Mouse (Mus musculus) c-Kit-negative CD71-positive TER-119-positive erythroid progenitor cells, embryonic 14.5 days (primary cell): ENCODE results near the gene Hoxd1.

Source experiments
- DNase-seq: peaks from one replicate; pipeline ENCODE4 v3.0.0-alpha.2; 2013; ENCODE audit warnings: low read depth, low spot score

Hoxd1 gene

GRCm38 (mm10) chr2:74747661-74748141 is 15.1 kb upstream of the Hoxd1 start:
- DNase-seq = no peak

GRCm38 (mm10) chr2:74748436-74748995 is 14.3 kb upstream of the Hoxd1 start:
- DNase-seq = no peak

DNA sequence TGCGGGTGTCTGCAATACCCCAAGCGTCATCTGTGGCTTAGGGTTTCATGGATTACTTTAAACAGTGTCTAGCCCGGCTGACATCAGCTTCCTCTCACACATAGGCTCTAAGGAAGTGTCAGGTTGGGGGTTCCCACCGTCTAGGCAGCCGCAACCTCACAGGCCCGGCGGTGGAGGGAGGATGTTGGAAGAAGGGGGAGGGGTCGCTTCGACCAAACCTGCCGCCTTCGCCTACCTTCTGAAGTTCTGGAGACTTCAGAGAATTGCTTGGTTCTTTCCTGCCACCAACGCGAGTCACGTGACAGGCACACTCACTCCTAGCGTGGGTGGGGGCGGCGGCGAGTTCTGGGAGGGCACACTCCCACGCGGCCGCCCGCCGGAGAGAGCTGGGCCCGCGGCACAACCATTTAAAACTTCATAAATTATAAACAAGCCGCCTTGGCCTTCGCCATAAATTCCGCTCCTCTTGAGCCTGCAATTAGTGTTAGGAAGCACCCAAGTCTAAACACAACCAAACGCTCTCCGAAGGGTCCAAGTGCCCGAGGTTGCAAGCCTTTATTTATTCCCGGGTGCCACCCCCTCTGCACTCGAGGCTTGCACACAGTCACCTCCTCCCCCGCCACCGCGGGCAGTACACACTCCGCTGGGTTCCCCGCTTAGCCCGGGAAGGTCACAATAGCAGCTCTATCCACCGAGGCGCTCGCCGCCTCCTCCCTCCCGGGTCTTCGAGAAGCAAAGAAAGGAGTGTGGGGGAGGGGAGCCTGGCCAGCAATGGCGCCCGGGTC is 13.3 kb upstream of the Hoxd1 start:
- DNase-seq = no peak

DNA sequence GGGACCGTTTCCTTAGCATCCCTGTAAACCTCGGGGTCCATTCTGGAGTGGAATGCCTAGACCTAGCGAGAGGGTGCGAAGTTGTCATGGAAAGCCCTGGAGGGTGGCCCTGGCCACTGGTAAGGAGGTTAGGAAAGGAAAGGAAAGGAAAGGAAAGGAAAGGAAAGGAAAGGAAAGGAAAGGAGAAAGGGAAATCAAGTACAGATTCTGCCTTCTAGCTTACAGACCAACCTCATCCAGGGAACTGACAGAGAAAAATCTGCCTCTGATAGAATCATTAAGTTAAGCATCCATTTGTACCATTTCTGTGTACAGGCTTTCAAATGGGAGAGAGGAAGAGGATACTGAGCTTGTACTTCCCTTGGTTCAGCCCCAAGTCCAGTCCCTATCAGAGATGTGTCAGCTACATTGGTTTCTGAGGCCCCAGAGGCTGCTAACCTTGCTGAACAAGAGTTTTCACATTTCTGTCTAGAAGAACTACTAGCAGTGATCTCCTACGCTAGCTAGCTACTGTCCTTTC is 12.0 kb upstream of the Hoxd1 start:
- DNase-seq = no peak

DNA sequence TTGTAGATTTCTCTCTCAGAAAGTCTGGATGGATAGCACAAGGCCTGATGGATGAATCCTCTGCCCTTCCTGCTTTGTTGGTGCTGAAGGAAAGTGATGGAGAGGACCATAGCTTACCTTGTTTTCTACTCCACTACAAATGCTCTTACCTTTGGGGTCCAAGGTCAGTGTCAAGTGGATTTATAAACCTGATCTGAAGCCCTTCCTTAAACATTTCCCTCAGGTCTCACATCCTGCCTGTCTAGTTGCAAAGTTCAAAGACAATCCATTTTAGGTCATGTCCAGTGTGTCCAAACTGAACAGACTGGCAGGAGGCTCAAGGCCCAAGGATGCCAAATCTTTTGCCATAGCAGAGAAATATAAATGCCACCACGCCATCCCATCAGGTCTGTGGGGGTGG is 10.9 kb upstream of the Hoxd1 start:
- no peak for DNase-seq

- DNase-seq = no peak
These were observed 10.2 kb upstream of the Hoxd1 start for GRCm38 (mm10) chr2:74752431-74753174.

DNA sequence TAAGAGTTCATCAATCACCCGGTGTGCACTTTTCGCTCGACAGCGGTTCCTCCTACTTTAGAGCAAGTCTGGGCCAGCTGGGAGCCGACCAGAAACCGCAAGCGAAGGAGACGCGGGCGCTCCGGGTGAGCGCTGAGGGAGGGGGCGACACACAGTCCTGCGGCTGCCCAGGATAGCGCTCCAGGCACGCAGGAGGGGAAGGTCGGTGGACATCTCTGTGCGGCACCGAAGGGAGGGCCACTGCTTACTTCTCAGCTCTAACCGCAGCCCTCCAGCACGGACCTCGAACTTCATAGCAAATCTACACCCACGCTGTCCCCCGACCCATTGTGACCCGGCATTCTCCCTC is 9.6 kb upstream of the Hoxd1 start:
- no peak for DNase-seq

DNA sequence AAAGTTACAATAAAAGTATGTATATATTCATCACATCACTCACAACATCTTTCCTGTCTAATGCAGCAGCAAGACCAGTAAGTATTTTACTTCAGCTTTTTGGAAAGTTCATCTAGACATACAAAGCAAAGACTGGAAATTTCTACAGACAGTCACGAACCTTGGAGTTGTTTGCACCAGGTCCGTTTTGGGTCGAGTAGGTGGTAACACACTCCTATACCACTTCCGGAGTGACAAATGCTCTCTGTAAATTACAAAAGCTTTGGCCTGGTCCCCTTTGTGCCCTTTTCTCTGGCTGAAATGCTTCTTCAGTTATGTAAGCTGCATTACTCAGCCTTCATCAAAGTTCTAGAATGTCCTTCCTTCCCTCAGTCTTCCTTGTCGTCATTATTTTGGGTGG is 9.1 kb upstream of the Hoxd1 start:
- DNase-seq = no peak

- no peak for DNase-seq
These were observed 2.6 kb upstream of the Hoxd1 start for GRCm38 (mm10) chr2:74760146-74760545.

- no peak for DNase-seq
These were observed 839 bp upstream of the Hoxd1 start for GRCm38 (mm10) chr2:74761941-74762340.

DNA sequence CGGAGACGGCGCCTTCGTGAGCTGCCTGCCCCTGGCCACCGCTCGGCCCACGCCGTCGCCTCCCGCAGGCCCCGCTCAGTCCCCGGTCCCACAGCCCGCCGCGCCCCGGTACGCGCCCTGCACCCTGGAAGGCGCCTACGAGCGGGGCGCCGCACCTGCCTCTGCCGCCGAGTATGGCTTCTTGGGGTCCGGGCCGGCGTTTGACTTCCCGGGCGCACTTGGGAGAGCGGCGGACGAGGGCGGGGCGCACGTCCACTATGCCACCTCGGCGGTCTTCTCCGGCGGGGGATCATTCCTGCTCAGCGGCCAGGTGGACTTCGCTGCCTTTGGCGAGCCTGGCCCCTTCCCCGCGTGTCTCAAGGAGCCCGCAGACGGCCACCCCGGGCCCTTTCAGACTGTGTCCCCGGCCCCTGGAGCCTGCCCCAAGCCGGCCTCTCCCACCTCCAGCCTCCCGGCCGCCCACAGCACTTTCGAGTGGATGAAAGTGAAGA is 510 bp downstream of the Hoxd1 start:
- DNase-seq = no peak

DNA sequence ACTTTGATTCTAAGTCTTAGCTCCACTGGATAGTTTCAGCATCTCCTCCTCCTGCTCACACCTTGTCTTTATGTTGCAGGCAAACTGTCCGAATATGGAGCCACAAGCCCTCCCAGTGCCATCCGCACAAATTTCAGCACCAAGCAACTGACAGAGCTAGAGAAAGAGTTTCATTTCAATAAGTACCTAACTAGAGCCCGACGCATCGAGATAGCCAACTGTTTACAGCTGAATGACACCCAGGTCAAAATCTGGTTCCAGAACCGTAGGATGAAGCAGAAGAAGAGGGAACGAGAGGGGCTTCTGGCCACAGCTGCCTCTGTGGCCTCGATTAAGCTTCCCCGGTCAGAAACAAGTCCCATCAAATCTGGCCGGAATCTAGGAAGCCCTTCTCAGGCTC is 1.2 kb downstream of the Hoxd1 start:
- no peak for DNase-seq

DNA sequence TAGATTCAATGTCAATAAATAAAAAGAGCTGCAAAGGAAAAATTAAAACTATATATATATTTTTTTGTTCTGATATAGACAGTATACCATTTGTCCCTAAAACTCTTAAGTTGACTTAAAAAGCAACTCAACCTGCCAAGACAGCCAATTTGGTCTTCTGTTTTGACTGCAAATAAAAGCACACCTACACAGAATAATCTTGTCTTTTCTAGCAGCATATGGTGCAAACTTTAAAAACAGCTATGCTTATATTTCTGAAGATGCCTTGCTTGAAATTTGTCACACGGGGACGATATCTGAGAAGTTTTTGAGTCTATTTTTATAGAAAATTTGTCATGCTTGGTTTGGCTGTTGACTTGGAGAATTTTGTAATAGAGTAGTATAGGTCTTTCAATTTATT is 11.6 kb downstream of the Hoxd1 start:
- no peak for DNase-seq

DNA sequence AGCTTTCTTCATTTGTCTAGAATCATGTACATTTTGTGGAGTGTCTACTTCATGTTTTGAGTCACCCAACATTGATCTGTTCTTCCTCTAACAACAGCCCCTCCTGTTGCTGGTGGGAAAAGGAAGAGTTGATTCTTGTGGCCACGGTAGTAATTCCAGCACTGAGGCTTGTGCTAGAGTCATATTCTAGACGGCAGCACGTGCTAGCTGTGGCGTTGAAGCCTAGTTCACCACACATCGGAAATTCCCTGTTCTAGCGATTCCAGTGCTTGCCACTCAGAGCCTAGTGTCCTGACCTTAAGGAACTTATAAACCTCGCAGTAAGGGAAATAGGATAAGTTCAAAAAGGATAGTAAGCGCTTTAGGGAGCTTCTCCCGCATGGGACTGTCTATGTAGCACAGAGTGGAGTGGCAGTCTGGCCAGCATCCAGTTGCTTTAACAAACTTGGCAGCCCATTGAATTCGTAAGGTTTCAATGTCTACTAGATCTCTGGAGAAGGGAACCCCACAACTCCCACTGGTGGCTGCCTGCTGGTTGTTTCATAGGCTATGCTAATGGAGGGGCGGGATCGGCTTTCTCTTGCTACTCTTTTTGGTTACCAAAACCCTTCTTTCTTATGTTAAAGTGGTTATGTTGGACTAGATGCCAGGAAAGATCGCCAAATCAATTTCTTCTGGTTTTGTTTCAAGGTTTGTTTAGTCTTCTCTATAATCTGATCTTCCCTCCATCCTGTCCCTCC is 14.9 kb downstream of the Hoxd1 start:
- no peak for DNase-seq

GRCm38 (mm10) chr2:74781386-74781785 is 18.6 kb downstream of the Hoxd1 start:
- no peak for DNase-seq

DNA sequence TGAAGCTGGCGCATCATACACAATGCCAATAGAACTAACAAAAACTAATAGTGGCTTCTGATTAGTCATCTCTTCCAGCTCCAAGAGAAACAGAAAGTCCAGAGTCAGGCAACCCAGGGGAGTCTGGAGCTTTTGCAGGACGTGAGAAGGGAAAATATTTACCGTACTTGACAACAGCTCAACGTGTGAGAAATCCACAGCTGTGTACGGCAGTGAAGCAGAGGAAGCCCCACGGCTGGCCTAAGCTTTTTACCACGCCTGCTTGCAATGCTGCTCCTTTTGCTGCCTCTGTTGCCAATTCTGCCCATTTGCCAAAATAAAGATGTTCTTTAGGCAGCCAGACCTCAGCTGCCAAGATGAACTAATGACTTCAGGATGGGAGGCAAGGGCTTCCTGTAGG is 32.8 kb downstream of the Hoxd1 start:
- no peak for DNase-seq

GRCm38 (mm10) chr2:74808431-74808830 is 45.7 kb downstream of the Hoxd1 start:
- DNase-seq = no peak
